Mouse (Mus musculus) thymus, postnatal 14 days (tissue): ENCODE measurements at regions not wholly inside any gene's neighbourhood (a gene's known extent, or its start where the extent isn't known, plus 50 kb on each side); places are given as distances from the start of the nearest gene placed in this dataset.

Experiments used
- DNase-seq: peaks from one replicate; pipeline ENCODE4 v3.0.0; 2021

DNA sequence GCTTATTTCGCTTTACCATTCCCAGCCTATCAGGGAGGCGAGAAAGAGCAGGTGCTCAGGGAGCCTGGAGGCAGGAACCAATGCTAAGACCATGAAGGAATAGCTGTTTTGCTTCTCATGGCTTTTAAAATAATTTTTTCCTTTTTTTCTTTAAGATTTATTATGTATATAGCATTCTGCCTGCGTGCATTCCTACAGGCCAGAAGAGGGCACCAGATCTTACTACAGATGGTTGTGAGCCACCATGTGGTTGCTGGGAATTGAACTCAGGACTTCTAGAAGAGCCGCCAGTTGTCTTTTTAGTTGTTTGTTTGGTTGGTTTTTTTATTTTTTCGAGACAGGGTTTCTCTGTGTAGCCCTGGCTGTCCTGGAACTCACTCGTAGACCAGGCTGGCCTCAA, 113.6 kb upstream of the Armc2 start:
- no peak for DNase-seq

DNA sequence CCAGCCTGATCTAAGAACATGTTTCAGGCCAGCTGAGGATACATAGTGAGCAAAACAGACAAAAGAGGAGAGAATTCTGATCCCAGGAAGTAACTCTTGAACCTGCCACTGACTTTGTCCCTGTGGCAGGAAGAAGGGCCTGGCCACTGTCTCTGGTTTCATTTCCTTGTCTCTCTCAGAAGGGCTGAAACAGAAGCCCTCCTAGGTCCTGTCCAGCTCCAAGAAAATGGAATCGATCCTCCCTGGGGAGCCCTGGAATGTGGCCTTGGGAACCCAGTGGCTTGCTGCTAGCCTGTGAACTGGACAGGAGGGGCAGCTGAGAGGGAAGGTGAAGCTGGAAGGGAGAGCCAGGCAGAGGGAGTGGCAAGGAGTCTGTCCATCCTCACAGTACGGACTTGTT, 113.1 kb upstream of the Armc2 start:
- no peak for DNase-seq

DNA sequence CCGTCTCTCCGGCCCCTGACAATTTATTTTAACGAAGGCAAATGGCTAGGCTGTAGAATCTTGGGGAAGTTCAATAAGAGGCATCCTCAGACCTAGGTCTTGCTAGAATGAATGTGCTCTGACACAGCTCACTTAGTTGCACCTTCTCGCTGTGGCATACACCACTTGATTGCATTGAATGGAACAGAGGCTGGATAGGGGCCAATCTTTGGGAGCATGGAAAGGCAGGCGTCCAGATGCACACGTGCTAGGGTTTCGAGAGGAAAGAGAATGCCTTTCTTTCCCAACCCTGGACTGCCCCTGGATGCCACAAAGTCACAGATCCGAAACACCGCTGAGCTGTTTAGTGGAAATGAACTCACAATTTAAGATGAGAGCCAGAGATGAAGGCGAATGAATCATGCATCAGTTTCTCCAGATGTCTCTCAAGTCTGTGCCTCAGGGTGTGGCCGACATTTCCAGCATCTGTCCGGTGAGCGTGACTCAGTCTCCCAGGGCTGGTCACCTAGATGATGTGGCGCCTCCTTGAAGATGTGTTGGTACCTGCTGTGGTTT, 109.7 kb upstream of the Armc2 start:
- DNase-seq = no peak

DNA sequence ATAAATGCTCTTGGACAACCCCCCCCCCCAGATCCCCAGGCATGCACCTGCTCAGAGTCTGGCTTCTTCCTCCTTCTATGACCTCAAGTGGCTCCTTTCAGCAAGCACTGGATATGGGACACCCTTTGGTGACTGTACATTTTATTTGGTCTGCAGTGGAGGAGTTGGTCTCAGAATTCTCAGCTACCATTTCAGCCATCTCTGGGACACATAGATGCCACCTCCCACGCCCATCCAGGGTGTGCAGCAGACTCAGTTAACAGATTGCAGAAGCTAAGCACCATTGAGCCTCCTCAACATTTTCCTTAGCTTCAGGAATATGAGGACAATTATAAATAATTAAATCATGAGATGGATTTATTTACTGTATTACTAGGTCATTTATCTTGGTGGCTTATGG, 108.6 kb upstream of the Armc2 start:
- no peak for DNase-seq

DNA sequence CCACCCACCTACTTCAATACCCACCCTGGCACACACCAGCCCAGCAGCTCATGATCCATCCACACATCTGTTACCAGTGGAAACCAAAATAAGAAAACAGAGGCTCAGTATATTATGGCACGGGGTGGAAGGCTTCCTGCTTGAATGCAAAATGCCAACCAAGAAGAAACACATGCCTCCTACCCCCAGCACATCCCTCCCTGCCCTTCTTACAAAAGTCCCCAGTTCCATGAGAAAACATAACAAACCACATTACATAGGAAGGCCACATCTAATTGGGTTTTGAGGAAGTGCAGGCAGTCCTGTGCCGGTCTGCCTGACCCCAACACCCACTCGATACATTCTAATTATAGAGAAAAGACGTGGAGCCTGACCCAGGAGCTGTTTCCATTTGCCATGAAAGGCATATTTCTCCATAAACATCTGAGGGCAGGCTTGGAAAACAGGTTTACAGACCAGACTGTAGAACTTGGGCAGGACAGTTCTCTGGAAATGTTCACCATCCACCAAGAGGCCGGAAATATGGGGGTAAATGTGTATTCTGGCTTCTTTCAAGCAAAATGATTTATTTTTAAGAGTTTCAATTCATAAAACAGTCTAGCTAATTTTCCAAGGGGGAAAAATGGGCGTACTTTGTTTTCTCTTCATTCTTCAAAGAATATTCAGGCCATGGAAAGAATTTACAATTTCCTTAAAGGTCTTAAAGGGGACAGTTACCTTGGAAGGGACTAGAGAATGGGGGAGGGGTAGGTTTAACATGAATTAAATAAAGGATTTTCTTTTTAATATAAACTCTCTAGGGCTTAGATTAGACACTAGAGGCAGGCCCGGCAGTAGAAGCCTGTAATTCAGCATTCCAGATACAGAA, 104.8 kb upstream of the Armc2 start:
- DNase-seq = no peak

DNA sequence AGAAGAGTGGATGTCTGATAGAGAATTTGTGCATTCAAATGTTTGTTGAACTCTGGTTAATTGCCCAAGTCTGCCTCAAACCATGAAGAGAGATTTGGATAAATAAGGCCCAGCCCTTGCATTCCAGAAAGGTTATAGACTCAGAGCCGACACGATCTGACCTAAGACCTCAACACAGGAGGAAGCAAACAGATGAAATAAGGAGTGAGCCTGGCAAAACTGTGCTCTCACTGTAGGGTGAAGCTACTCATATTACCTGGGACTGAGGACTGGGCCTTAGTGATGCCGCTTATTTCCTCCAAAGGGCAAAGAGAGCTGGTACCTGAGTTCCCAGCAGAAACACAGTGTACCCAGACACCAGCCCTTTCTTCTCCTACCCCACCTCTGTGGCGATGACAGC, 103.7 kb upstream of the Armc2 start:
- no peak for DNase-seq

DNA sequence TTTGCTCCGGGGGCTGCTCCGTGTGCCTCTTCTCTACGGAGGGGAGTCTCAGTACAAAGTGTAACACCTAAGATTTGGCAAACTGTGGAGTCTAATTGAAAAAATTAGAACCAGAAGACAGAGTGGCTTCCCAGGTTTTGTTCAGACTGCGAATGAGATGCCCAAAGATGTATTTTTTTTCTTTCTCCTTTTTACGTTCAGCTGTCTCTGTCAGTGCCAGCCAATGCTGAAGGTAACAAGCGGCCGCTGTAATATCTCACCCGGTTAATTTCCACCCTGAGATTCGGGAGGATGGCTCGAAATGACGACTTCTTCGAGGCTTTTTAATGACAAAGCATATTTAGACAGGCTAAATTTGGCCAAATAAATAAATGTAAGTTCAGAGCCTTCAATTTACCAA, 101.1 kb upstream of the Armc2 start:
- DNase-seq = no peak

DNA sequence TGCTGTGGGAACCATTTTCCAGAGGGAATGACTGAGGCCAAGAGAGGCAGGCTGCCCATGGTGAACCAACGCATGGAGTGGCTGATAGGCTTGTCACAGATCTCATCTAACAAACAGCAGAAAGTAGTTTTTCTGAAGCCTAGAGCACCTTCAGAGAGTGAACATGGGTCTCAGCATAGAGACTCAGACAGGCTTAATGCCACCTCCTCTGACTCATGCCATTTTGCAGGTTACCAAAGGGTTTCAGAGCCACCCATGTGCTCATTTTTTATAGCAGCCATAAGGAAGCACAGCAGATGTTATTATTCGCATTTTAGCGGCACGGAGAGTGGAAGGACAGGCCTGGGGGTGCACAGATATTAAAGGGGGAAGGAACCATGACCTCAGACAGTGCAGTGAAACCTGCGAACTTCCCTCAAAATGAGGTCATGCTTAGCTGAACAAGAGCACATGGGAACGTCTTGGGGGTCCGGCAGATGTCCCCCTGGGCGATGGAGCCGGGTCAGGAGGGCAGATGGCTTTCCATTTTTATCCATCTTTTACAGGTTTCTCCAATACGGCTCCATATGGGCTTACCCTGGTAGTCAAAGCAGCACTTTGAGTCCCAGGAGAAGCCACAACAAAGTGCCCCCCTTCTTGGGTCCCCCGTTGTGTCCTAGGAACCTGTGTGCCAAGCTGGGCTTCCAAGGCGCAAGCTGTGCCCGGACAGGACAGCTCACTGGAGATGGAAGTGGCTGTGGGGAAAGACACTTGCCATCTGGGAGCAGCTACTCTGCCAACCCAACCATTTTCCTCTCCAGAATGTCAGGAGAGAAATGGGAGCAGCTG, 100.3 kb upstream of the Armc2 start:
- DNase-seq = no peak

DNA sequence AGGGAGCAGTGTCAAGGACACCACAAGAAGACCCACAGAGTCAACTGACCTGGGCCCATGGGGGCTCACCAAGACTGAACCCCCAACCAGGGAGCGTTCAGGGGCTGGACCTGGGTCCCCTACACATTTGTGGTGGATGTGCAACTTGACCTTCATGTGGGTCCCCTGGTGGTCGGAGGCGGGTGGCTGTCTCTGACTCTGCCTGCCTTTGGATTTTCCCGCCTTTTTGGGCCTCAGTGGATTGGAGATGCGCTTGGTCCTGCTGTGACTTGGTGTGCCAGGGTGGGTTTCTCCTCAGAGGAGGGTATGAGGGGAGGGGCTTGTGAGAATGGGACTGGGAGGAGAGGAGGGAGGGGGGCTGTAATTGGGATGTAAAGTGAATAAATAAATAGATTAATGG, 99.3 kb upstream of the Armc2 start:
- DNase-seq = no peak

DNA sequence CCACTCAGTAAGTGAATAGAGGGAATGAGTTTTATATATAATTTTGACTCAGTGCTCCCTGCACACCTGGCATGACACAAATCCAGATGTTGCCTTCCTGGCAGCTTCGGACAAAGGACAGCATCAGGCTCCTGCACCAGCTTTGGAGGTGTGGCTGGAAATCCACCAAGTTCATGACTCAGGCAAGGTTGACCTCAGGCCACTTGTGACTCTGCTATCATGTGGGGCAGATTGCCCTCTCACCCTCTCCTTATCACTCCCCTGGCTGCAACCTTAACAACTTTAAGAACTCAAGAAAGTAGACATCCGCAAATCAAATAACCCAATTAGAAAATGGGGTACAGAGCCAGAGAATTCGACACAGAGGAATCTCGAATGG, 97.7 kb upstream of the Armc2 start:
- no peak for DNase-seq

DNA sequence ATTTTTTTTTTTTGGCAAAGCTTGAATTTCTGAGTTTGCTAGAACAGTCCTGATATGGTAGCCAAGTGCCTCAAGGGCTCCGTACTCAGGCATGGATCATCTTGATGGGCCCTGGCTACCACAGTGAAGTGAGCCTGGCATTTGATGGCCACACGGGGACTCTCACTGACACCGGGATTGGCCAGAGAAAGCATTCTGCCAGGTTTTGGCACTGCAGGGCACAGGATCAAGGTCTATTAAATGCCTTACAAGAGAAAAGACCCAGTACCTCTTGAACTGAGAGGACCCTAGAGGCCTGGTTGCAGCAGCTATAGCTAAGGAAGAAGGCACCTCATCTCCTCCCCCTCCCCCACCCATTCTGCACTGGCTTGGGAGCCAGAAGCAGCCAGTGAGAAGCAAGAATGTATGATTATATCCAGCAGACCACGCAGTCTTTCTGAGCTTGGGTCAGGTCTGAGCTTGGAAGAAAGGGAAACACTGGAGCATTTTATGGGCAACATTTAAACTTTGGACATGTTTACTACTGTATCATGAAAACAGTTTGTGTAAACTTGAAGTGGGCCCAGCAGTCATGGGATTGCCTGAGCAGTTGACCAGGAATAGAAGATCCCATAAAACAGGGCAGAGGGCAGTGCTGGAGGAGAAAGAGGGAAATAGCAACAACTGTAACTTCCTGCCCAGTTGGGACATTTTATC, 97.1 kb upstream of the Armc2 start:
- no peak for DNase-seq

DNA sequence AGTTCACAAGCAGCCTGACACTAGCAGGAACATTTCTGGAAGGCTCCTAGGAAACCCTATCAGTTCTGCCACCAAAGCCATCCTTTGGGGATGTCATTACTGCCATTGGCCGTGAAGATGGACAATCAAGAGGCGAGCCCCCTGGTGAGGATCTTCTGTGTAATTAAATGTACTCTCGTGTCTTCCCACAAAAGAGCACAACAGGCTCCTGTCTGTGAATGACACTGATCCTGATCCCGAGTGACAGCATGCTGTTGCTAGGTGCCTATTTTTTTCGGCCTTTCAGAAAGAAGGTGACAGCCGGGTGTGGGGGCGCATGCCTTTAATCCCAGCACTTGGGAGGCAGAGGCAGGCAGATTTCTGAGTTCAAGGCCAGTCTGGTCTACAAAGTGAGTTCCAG, 92.5 kb upstream of the Armc2 start:
- no peak for DNase-seq

DNA sequence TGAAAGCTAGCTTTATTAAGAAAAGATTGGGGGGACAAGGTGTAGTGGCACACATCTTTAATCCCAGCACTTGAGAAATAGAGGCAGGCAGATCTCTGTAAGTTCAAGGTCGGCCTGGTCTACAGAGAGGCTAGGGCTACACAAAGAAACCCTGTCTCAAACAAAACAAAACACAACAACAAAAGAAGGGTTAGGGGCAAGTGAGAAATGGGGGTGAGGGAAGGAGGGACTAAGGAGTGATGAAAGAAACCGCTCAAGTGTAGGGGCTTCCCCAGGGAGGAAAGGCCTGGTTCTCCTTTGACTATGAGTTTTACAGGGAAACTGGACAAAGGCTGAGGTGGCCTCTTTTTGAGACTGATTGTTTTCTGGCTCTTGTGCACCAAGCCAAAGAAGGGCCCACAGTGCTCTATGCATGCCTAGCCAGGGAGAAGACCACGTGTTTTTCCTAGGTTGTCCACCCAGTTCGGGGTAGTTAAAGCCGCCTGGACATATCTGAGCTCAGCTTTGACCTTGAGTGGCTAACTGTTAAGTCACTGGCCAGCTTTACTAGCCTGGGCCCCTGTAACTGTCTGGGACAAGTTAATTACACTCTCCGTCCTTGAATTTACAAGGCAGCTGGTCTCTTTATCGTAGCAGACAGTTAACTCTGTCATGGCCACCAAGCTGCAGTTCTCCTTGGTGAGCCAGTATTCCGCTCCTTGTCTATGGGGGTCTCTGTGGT, 90.2 kb upstream of the Armc2 start:
- DNase-seq = no peak

DNA sequence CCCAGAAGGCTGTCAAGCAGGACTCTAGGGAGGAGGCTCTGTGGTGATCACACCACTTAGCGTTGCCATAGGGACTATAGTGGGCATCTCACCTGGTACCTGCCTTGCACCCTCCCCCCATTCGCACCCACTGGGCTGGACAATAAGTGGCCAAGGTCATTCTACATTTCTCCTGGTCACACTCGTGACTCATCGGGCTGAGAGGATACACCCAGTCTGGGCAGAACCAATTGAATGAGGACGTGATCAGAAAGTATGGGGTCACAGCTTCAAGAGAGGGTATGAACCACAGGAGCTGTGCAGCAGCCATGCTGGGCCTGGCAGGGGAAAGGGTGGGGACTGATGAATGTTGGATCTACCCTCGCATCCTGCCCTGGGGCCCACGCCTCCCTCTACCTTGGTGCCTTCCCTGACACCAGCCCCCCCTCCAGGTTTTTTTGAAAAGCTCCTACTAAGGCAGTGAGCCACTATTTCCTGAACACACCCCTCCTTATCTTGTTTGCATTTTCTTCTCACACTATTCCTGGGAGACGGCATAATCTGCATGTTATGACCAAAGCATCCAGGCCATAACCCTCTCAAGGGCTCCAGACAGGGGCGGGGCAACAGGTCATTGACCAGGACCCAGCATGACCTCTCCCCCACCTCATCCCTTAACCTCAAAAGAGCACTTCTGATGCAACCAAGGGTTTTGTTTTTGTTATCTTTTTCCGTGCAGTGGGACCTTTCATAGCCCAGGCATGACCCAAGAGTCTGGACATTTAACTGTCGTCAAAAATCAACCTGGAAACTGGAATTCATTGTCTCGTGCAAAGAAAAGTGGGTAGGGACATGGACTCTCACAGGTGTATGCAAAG, 89.4 kb upstream of the Armc2 start:
- DNase-seq = no peak

DNA sequence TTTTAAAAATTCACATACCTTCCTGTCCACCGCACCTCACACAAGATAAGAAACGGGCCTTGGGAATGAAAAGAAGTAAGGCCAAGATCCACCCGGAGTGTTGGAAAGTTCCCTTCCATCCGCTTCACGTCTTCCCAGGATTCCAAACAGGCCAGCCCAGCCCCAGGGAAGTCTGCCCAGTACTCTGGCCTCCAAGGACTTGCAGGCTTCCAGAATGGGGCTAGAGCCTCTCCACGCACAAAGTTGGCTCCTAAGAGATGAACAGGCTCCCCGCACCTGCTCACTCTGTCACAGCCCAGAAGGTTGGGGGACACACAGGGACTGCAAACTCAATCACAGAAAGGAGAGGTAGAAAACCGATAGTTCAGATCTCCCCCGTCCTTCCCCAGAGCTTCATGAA, 88.4 kb upstream of the Armc2 start:
- DNase-seq = no peak

DNA sequence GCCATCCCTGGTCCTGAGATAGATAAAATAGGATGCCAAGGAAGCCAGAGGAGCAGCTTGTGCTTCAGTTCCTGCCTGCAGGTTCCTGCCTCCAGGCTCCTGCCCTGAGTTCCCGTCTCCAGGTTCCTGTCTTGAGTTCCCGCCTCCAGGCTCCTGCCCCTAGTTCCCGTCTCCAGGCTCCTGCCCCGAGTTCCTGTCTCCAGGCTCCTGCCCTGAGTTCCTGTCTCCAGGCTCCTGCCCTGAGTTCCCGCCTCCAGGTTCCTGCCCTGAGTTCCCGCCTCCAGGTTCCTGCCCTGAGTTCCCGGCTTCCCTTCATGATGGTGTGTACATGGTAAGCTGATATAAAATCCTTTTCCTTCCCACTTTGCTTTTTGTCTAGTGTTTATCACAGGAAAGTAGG, 86.8 kb upstream of the Armc2 start:
- no peak for DNase-seq

DNA sequence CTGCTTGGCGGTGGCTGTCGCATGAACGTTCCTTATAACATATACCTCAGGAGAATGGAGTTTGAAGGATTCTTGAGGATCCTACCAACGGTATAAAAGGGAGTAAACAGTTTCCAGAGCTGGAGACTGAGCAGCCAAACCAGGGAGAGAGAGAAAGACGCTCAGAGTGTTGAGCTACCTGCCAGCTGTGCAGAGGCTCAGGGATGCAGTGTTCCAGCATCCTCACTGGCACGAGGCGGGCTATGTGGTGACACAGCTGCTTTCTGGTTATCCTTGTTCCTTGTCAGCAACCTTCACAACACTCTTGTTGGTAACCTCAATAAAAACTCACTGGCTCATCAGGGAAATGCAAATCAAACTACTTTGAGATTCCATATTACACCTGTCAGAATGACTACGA, 84.1 kb upstream of the Armc2 start:
- no peak for DNase-seq

DNA sequence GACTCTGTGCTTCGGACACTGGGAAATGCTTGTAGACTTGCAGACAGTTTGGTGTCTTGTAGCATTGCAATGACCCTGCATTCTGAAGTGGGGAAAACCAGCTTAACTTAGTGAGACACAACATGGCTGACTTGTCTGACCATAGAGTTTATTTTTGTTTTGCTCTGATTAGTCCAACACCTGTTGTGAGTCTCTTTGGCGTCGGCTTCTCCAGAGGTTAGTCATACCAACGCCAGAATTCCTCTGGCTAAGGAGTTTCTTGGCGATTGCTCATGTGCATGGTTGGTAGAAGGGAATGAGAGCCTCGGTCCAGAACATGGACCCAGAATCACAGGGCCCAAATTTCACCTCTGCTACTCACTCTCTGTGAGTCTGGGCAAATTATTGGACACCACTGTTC, 82.9 kb upstream of the Armc2 start:
- DNase-seq = no peak

DNA sequence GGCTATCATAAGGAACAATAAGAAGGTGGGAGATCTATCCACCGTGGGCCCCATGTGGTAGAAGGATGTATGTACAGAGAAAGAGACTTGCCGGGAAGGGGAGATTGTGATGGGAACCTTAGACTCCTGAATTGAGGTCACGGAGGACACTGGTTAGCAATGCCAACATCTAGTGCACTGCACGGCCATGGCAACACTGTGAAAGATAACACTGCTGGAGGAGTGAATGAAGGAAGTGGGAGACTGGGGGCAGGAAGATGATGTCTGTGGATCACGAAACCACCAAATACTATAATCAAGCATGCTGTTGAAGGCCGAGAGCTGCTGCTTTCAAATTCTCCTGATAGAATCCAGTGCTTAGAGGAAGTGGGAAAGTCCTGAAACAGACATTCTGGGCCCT, 78.7 kb upstream of the Armc2 start:
- DNase-seq = no peak

DNA sequence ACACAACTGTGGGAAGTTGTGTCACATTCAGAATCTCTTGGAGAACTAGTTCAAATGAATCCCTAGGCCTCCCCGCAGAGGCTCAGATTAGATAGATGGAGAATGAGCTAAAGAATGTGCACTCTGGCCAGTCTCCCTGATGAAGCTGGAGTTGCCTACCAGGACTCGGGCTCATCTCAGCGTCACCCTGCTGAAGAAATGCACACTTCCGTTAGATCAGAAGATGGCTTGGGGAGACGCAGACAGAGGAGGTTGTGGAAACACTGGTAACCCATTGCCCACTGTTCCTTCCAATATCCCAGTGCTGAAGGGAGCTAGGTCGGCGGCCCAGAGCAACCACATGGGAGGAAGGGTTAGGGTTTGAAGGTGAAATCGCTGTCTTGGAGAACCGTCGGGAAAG, 77.7 kb upstream of the Armc2 start:
- DNase-seq = no peak

DNA sequence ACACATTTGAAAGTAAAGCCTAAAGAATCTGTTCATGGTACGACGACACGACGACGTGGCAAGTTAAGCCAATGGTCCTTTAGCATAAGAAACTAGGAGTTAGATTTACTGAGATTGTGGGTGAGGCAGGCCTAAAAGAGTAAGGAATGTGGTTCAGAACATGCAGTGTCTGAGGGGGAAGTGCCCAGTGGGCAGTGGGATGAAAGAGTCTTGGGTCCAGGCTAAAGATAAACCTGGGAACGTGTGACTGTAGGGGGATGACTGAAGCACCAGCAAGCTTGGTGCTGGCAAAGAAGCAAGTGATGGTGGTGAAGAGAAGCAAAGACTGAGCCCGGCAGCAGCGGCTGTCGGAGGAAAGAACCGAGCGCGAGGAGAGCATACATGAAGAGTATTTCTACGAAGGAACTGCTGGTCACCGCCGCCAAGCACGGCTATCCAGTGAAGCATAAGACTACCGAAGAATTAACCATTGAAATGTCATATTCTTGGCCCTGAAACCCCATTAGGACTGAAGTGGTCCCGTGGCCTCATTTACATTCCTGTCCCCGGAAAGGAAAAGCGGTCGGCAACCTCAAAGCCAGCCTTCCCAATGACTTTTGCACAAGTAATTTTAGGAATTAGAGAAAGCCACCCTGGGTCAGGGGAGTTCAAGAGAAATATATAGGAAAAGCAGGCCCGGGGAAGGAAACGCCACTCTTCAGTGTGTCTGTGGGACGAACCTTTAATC, 76.2 kb upstream of the Armc2 start:
- no peak for DNase-seq
